In the genomic region with DNA sequence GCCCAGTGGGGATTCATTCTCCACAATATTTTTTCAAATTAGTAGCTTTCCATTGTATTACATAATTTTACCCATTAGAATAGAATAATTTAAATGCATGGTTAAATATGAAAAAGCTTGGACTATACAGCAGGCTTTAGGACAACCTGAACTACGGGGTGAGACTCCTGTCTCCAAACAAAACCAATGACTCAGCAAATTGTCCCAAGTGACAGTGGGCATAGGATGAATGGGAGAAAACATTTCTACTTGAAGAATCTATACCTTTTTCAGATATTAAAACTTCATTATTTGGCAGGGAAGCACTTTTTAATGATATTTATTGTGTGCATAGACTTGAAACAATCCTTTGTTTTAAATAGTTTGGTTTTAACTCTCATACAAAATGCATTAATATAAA, we compare ENCODE assay signal across 29 mouse cellular contexts. TPM values are rescaled to one million over a fixed set of nuclear protein-coding genes. Genes with fewer than 3 reads are reported as not detected.
"Had no signal": no experiment of that assay in that cellular context is flagged by ENCODE, and none has a peak within 500 bp of the region (broad histone marks: within the 10 kb centered on the region; RNA-seq: fewer than 3 reads in every experiment).

No protein-coding gene starts in this region.

- H3K4me2 ChIP-seq: embryonic facial prominence, embryonic 12.5 days; embryonic facial prominence, embryonic 13.5 days; embryonic facial prominence, embryonic 15.5 days; forebrain, embryonic 12.5 days; forebrain, embryonic 13.5 days; forebrain, embryonic 15.5 days had no signal

- H3K27me3 ChIP-seq: embryonic facial prominence, embryonic 12.5 days; embryonic facial prominence, embryonic 13.5 days; embryonic facial prominence, embryonic 15.5 days; forebrain, embryonic 12.5 days; forebrain, embryonic 13.5 days; forebrain, embryonic 15.5 days had no signal

- H3K4me1 ChIP-seq: embryonic facial prominence, embryonic 10.5 days; embryonic facial prominence, embryonic 12.5 days; embryonic facial prominence, embryonic 13.5 days; embryonic facial prominence, embryonic 15.5 days; forebrain, embryonic 10.5 days; forebrain, embryonic 12.5 days had no signal

- H3K9me3 ChIP-seq: embryonic facial prominence, embryonic 10.5 days; embryonic facial prominence, embryonic 12.5 days; embryonic facial prominence, embryonic 13.5 days; embryonic facial prominence, embryonic 15.5 days; forebrain, embryonic 10.5 days; forebrain, embryonic 12.5 days; forebrain, embryonic 13.5 days; forebrain, embryonic 15.5 days had no signal

- H3K27ac ChIP-seq: embryonic facial prominence, embryonic 10.5 days; embryonic facial prominence, embryonic 12.5 days; embryonic facial prominence, embryonic 13.5 days; embryonic facial prominence, embryonic 15.5 days; forebrain, embryonic 10.5 days; forebrain, embryonic 12.5 days; forebrain, embryonic 13.5 days; forebrain, embryonic 15.5 days; gastrocnemius, adult 2 months; heart, adult 2 months had no signal

- H3K9ac ChIP-seq: embryonic facial prominence, embryonic 12.5 days; embryonic facial prominence, embryonic 13.5 days; embryonic facial prominence, embryonic 15.5 days; forebrain, embryonic 12.5 days; forebrain, embryonic 13.5 days; forebrain, embryonic 15.5 days; forebrain, postnatal 0 days had no signal

- H3K36me3 ChIP-seq: embryonic facial prominence, embryonic 10.5 days; embryonic facial prominence, embryonic 12.5 days; embryonic facial prominence, embryonic 13.5 days; embryonic facial prominence, embryonic 15.5 days; forebrain, embryonic 10.5 days; forebrain, embryonic 12.5 days had no signal

- DNase-seq: cerebellum, adult 9-10 months; cerebellum, adult 9-11 months; cerebellum, postnatal 10 days; cerebellum, postnatal 14 days; cerebellum, postnatal 25 days; cerebellum, postnatal 36 days; embryo, embryonic 11 days; forebrain, postnatal 0 days; gastrocnemius, adult 2 months; gastrocnemius, postnatal 10 days; gastrocnemius, postnatal 14 days; gastrocnemius, postnatal 25 days; gastrocnemius, postnatal 36 days; heart, adult 11 months; heart, adult 18-20 months; heart, adult 2 months had no signal

- ATAC-seq: forebrain, embryonic 13.5 days; forebrain, embryonic 14.5 days; forebrain, embryonic 15.5 days; forebrain, embryonic 16.5 days; forebrain, postnatal 0 days had no signal

- H3K4me3 ChIP-seq: embryonic facial prominence, embryonic 10.5 days; embryonic facial prominence, embryonic 12.5 days; embryonic facial prominence, embryonic 13.5 days; embryonic facial prominence, embryonic 15.5 days; erythroblast, embryonic 14.5 days; forebrain, embryonic 10.5 days; forebrain, embryonic 12.5 days; forebrain, embryonic 13.5 days; forebrain, embryonic 15.5 days; gastrocnemius, adult 2 months; heart, adult 2 months had no signal

RNA-seq across cellular contexts. Expression of a gene that starts 41.0 kb away (rescaled TPM):
- total RNA-seq: common myeloid progenitor, adult 5-6 weeks; granulocyte monocyte progenitor cell, adult 5-6 weeks had no signal
- polyA plus RNA-seq: erythroblast, embryonic 14.5 days had no signal
